Mouse (Mus musculus) MEL (cell line): ENCODE results near the gene Cluh.

Experiments used
- CTCF ChIP-seq, 3 experiments: IDR thresholded peaks in 2 of 3; conservative IDR thresholded peaks in 1 of 3; 2 replicates each; pipeline ENCODE4 v1.5.1; 2011 to 2012; ENCODE audit warnings: low read length in 3 of 3, low read depth in 2 of 3, mild to moderate bottlenecking in 2 of 3, improper control_type of control experiment in 1 of 3, inconsistent platforms in 1 of 3, mixed read lengths in 1 of 3, moderate library complexity in 1 of 3; ENCODE audit not compliant: control insufficient read depth in 1 of 3, insufficient read depth in 1 of 3, poor library complexity in 1 of 3, severe bottlenecking in 1 of 3
- EP300 ChIP-seq, 2 experiments: IDR thresholded peaks; 2 replicates each; pipeline ENCODE4 v1.6.1; 2011; ENCODE audit warnings: improper control_type of control experiment in 2 of 2, low read length in 2 of 2, low read depth in 1 of 2, mild to moderate bottlenecking in 1 of 2
- GATA1 ChIP-seq: IDR thresholded peaks from 2 replicates; pipeline ENCODE4 v1.6.1; 2011; ENCODE audit warnings: low read depth, low read length, improper control_type of control experiment
- JUND ChIP-seq: IDR thresholded peaks from 2 replicates; pipeline ENCODE4 v1.6.1; 2011; ENCODE audit warnings: low read depth, mild to moderate bottlenecking, improper control_type of control experiment, low read length
- KAT2A ChIP-seq: conservative IDR thresholded peaks from 2 replicates; pipeline ENCODE4 v1.6.1; 2012; ENCODE audit warnings: low read depth, low read length, improper control_type of control experiment, inconsistent platforms
- POLR2A ChIP-seq, 2 experiments: IDR thresholded peaks; 2 replicates each; pipeline ENCODE4 v1.6.1; 2011 to 2012; ENCODE audit warnings: low read length in 2 of 2, mild to moderate bottlenecking in 2 of 2, control low read depth in 1 of 2, improper control_type of control experiment in 1 of 2, low read depth in 1 of 2, moderate library complexity in 1 of 2; ENCODE audit not compliant: control insufficient read depth in 1 of 2, insufficient read depth in 1 of 2, poor library complexity in 1 of 2
- USF1 ChIP-seq: IDR thresholded peaks from 2 replicates; pipeline ENCODE4 v1.6.1; 2014; ENCODE audit warnings: low read depth, mild to moderate bottlenecking, inconsistent platforms, low read length, improper control_type of control experiment, moderate library complexity
- USF2 ChIP-seq, 2 experiments: IDR thresholded peaks; 2 replicates each; pipeline ENCODE4 v1.6.1; 2011 to 2012; ENCODE audit warnings: improper control_type of control experiment in 2 of 2, low read length in 2 of 2, borderline replicate concordance in 1 of 2, inconsistent platforms in 1 of 2, low read depth in 1 of 2, mild to moderate bottlenecking in 1 of 2; ENCODE audit not compliant: insufficient read depth in 1 of 2

GRCm38 (mm10) chr11:74613428-74613827 is 35.9 kb upstream of the Cluh start:
- TF ChIP-seq GATA1 (no peak), KAT2A (no peak), POLR2A (IDR thresholded peaks at IDR 0.05; ENCODE audit: control insufficient read depth in 1 of 2, insufficient read depth in 1 of 2, low read depth in 1 of 2, low read length in 2 of 2, poor library complexity in 1 of 2) (no peak), EP300 (IDR thresholded peaks at IDR 0.05; ENCODE audit: low read depth in 1 of 2, low read length in 2 of 2) (no peak), JUND (no peak), USF1 (no peak), CTCF (IDR thresholded peaks at IDR 0.05 in 2 of 3, conservative IDR thresholded peaks at IDR 0.05 in 1 of 3; ENCODE audit: control insufficient read depth in 1 of 3, insufficient read depth in 1 of 3, low read depth in 2 of 3, low read length in 3 of 3, poor library complexity in 1 of 3, severe bottlenecking in 1 of 3) (no peak), USF2 (IDR thresholded peaks at IDR 0.05; ENCODE audit: borderline replicate concordance in 1 of 2, insufficient read depth in 1 of 2, low read depth in 1 of 2, low read length in 2 of 2) (no peak)
